Mouse (Mus musculus) lung, postnatal 0 days (tissue): ENCODE data around the gene Dusp14.

Experiments
- CTCF ChIP-seq: IDR thresholded peaks from 2 replicates; pipeline ENCODE4 v1.5.1; 2016; ENCODE audit warnings: antibody characterized with exemption, mild to moderate bottlenecking
- EP300 ChIP-seq: IDR thresholded peaks from 2 replicates; pipeline ENCODE4 v1.6.1; 2016; ENCODE audit warnings: antibody characterized with exemption, mild to moderate bottlenecking, control low read depth

DNA sequence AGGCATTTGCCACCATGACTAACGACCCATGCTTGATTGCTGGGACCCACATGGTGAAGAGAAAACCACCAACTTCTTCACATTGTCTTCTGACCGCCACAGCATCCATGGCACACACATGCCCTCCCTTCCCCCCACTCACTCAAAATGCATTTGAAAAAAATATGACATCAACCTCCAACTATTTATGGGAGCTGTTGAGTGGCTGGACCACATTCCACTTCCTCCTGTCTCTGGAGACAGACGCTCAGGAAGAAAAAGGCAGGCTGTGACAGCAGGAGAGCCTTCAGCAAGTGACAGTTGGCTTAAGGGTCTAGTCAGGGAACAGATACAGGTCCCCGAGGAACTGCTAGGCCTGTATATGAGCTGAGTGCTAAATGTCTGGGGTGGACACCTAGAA lies 10.8 kb upstream of the Dusp14 start:
- TF ChIP-seq CTCF, result no peak
- peak; percentile 87 for TF ChIP-seq EP300
